7 mouse cellular contexts compared by ENCODE assay signal in genomic region chr7:98702283-98703240, GRCm38 (mm10). TPM values are rescaled to one million over a fixed set of nuclear protein-coding genes. Genes with fewer than 3 reads are reported as not detected.
A peak's percentile ranks its signal among the peaks of the same experiment; 100 is the strongest.
DNase-seq lines count a peak whose midpoint lies in the region; ATAC-seq lines count a peak whose summit lies in the region.

Gene Thap12 (plus strand): TSS chr7:98703103.

- no peaks in the 10 kb centered on the region for H3K27me3 ChIP-seq in embryonic facial prominence, embryonic 12.5 days
- no peaks in the 10 kb centered on the region for H3K27me3 ChIP-seq in limb, embryonic 11.5 days (ENCODE audit: control insufficient read depth, insufficient read depth, low read length)
- H3K27me3 ChIP-seq in midbrain, embryonic 14.5 days (ENCODE audit: control insufficient read depth, insufficient read depth, low read length), result no peaks in the 10 kb centered on the region

- no peaks in the 10 kb centered on the region for H3K36me3 ChIP-seq in embryonic facial prominence, embryonic 12.5 days
- no peaks in the 10 kb centered on the region for H3K36me3 ChIP-seq in limb, embryonic 11.5 days (ENCODE audit: control insufficient read depth, insufficient read depth, low read length)
- H3K36me3 ChIP-seq in midbrain, embryonic 14.5 days (ENCODE audit: control insufficient read depth, insufficient read depth, low read length), result no peaks in the 10 kb centered on the region

- peak within 1 kb of the TSS; percentile 69 for H3K4me2 ChIP-seq in embryonic facial prominence, embryonic 12.5 days (replicated peaks)
- peak within 1 kb of the TSS; percentile 80 for H3K4me2 ChIP-seq in limb, embryonic 11.5 days (ENCODE audit: low read depth, severe bottlenecking)
- H3K4me2 ChIP-seq in midbrain, embryonic 14.5 days (ENCODE audit: low read length), result peak within 1 kb of the TSS; percentile 79

- ATAC-seq in embryonic facial prominence, embryonic 12.5 days (ENCODE audit: insufficient number of reproducible peaks, insufficient read depth, low FRiP score, low TSS enrichment), result peak; percentile 98
- peak; percentile 96 for ATAC-seq in limb, embryonic 11.5 days (ENCODE audit: insufficient number of reproducible peaks, low FRiP score, low TSS enrichment, low read depth)
- peak; percentile 99 for ATAC-seq in midbrain, embryonic 14.5 days (ENCODE audit: low FRiP score, low TSS enrichment)

- H3K4me3 ChIP-seq in embryonic facial prominence, embryonic 12.5 days, result peak within 1 kb of the TSS; percentile 99
- peak within 1 kb of the TSS; percentile 63 for H3K4me3 ChIP-seq in limb, embryonic 11.5 days (ENCODE audit: low read depth, low read length)
- H3K4me3 ChIP-seq in midbrain, embryonic 14.5 days (replicated peaks; ENCODE audit: low read depth, low read length), result peak within 1 kb of the TSS; percentile 98

- H3K4me1 ChIP-seq in embryonic facial prominence, embryonic 12.5 days, result peaks cover 25% of the 10 kb centered on the region
- H3K4me1 ChIP-seq in limb, embryonic 11.5 days (ENCODE audit: control insufficient read depth, insufficient read depth, low read length), result peaks cover 15% of the 10 kb centered on the region
- H3K4me1 ChIP-seq in midbrain, embryonic 14.5 days (ENCODE audit: control insufficient read depth, insufficient read depth, low read length), result peaks cover 27% of the 10 kb centered on the region

- no peaks in the 10 kb centered on the region for H3K9me3 ChIP-seq in embryonic facial prominence, embryonic 12.5 days
- no peaks in the 10 kb centered on the region for H3K9me3 ChIP-seq in limb, embryonic 11.5 days (ENCODE audit: control insufficient read depth, low read length)
- H3K9me3 ChIP-seq in midbrain, embryonic 14.5 days (ENCODE audit: control insufficient read depth, low read length), result no peaks in the 10 kb centered on the region

- DNase-seq in adrenal gland, postnatal 25 days, result peak; percentile 99
- peak; percentile 100 for DNase-seq in heart, adult 11 months
- peak; percentile 99 for DNase-seq in kidney, adult 18-20 months
- DNase-seq in limb, embryonic 11.5 days (ENCODE audit: low spot score), result peak; percentile 100
- DNase-seq in midbrain, embryonic 14.5 days, result peak; percentile 100
- DNase-seq in spleen, adult 18-20 months, result peak; percentile 98 to 99

- peak within 1 kb of the TSS; percentile 91 for H3K27ac ChIP-seq in embryonic facial prominence, embryonic 12.5 days
- peak within 1 kb of the TSS; percentile 86 for H3K27ac ChIP-seq in limb, embryonic 11.5 days (replicated peaks; ENCODE audit: low read depth, low read length)
- peak within 1 kb of the TSS; percentile 83 for H3K27ac ChIP-seq in midbrain, embryonic 14.5 days (replicated peaks; ENCODE audit: low read depth, low read length)

- H3K9ac ChIP-seq in embryonic facial prominence, embryonic 12.5 days, result peak within 1 kb of the TSS; percentile 95
- H3K9ac ChIP-seq in limb, embryonic 11.5 days (ENCODE audit: low read length), result peak within 1 kb of the TSS; percentile 88
- peak within 1 kb of the TSS; percentile 86 for H3K9ac ChIP-seq in midbrain, embryonic 14.5 days (replicated peaks; ENCODE audit: low read length)

- WGBS in embryonic facial prominence, embryonic 12.5 days, result 4% methylated on average over 47 of the region's 65 CpGs
- 3% methylated on average over 65 of the region's 65 CpGs for WGBS in limb, embryonic 11.5 days
- 2% methylated on average over 61 of the region's 65 CpGs for WGBS in midbrain, embryonic 14.5 days

RNA-seq across cellular contexts. Expression of gene Thap12, which starts in this region (rescaled TPM):
- 68.2 and 76.1 TPM in 2 replicates for total RNA-seq in adrenal gland, postnatal 25 days (2021)
- polyA plus RNA-seq in embryonic facial prominence, embryonic 12.5 days (2016; fragmentation: Nextera tagmentation; extraction: Ambion mirVana), result 77.9 and 89.2 TPM in 2 replicates
- 78.3 and 87.2 TPM in 2 replicates for polyA plus RNA-seq in limb, embryonic 11.5 days (2014; fragmentation: Nextera tagmentation; extraction: Ambion mirVana)
- 42.0 and 61.6 TPM in 2 replicates for polyA plus RNA-seq in midbrain, embryonic 14.5 days (2014; fragmentation: Nextera tagmentation; extraction: Ambion mirVana)

Comparison
In these comparisons a context has a peak if more than half of its experiments do, and no peak if none do; other contexts are left out.
1. Peak in every context shown above with its lines: DNase-seq, ATAC-seq, H3K4me3 ChIP-seq and H3K27ac ChIP-seq.